Mouse (Mus musculus) right cerebral cortex, postnatal 36 days (tissue): ENCODE data around the gene Ppp1r12a.

Source experiments
- DNase-seq, 2 experiments: peaks; one replicate each; pipeline ENCODE4 v3.0.0; 2022; ENCODE audit warnings: low spot score in 2 of 2, mixed read lengths in 1 of 2

The Ppp1r12a gene

DNA sequence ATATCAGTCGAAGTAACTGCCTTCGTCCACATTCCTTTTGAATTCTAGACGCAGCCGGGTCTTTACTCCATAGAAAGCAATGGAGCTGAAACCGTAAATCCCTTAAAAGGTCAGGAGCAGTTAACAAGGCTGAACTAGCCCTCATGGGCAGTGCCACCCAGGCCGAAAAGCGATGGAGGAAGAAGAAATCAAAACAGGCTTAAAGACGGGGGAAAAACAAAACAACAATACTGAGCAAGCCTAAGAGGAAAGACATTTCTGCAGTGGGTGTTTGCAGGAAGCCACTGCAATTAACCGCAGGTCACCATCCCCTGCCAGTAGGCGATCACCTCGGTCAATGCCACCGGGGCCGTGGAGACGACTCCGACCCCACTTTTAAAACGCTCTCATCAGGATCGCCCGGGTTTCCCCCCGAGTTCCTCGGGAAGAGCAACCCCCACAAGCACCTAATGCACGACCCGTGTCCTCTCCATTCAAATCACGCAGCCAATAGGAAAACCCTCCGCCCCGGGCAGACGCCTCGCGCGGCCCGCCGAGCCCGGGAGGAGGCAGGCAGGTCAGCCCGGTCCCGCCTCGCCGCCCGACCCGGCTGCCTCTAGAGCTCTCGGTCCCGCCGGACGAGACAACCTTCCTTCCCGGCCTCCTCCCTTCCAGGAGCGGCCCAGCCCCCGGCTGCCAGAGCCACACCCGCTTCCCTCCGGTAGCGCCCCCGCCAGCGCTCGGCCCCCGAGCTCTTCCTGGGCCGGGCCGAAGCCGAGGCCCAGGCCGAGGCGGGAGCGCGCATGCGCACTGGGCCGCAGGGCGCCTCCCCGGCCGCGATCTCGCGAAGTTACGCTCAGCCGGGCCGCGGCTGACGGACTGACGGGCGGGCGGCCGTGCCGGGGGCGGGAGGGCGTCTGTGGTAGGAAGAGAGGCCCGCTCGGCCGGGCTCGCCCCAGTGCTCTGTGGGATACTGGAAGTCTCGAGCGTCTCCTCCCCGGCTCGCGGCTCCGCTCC, at the start of gene Ppp1r12a:
TSS of gene Ppp1r12a (plus strand) at position 933 of the 996 bp plus-strand sequence.
- DNase-seq: peak; percentile 89 to 91

- DNase-seq: no peak
Measured at GRCm38 (mm10) chr10:108113361-108114237, 48.4 kb upstream of the Ppp1r12a start.

DNA sequence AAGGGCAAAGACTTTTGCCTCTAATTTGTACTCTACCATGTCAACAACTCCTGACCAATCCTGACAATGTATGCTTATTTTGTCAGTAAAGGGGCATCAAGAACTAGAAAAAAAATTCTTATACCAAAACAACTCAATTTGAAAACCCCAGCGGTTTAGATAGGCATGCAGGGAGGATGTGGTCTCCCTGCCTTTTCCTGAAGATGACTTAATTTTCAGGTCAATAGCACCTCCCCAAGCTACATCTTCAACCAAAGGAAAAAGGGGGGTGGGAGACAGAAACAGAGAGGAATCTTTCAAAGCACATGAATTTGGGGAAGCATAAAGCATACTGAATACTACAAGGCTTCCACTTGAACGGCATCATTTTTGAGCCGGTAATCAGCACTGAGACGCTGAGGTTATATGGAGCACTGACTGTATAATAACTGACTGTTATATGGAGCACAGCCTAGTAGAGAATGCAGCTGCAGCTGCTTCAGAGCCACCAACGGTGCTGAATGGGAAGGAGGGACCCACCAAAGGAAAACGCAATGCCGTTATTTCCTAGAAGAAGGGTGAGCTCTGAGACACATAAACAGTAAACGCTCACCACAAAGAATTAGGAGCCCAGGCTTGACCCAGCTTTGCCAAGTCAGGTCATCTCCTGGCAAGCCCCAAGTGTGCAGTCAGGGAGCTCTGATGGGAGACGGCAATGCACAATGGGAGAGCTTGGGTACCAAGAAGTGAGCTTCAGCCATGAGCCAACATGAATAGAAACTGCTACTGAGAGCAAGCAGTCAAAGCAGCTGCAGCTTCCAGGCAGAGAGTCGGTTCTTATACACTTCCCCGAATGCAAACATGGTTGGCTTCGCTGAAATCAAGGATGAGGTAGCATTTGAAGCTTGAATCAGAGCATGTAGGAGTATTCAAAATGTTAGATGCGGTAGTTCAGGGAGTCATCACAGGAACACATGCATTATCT, 43.5 kb upstream of the Ppp1r12a start:
- no peak for DNase-seq

- no peak for DNase-seq
Measured at GRCm38 (mm10) chr10:108119416-108119815, 42.6 kb upstream of the Ppp1r12a start.

DNA sequence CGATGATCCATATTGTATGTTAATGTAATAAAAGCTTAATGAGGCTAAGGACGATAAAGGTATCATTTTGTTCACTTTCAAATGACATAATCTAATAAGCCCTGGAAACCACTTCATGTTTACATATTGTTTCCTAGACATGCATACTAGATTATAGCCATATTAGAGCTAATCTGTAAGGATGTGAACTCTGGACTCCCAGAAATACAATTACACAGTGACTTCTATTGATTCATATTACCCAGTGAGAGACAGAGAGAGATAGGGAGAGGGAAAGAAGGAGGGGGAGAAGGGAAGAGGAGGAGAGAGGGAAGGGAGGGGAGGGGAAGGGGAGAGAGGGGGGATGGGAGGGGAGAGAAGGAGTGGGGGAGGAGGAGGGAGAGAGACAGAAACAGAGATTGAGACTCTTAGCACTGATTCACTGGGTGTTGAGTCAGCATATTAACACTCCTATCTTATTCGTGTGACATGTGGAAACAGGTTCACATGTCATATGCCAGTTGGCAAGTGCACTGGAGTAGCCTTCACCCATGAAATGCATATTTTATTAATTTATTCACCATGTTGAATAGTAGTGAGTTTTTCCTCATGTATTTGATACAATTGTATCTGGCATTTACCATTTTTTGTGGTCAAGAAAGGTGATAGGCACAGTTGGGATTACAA, 36.9 kb upstream of the Ppp1r12a start:
- DNase-seq: no peak

GRCm38 (mm10) chr10:108129167-108129566, 32.8 kb upstream of the Ppp1r12a start:
- DNase-seq: no peak

DNA sequence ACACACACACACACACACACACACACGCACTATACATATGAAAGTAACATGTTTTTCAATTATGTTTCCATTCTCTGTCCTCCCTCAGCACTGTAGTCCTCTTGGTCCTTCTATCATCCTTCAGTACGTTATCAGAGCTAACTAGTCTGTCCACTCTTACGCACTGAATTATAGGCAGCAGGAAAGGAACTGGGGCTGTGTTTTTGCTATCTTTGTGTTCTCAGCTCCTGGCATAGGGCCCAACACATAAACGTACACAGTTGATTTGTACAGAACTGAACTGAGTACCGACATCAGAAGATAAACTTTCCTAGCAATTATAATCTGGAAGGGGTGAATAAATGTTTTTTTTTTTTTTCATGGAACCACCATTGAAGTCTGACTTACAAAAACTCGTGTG, 30.1 kb upstream of the Ppp1r12a start:
- DNase-seq: no peak

GRCm38 (mm10) chr10:108133253-108133652, 28.7 kb upstream of the Ppp1r12a start:
- DNase-seq: no peak

DNA sequence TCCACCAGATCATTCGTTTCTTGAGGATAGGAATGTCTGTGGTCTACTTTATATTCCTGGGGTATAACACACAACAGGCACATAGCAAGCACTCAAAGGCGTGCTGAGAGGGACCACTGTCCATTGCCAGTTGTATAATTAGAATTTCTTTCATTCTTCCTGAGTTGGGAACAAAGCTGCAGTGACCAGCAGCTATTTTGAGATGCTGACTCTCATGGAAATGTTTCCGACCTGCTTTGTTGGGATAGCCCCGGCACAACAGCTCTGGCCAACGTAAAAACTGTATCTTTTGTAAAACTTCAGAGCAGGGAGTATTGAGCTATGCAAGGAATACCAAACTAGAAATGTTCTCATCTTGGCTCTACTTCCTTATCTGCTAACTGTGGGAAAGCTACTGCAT, 28.2 kb upstream of the Ppp1r12a start:
- no peak for DNase-seq

GRCm38 (mm10) chr10:108138347-108138746, 23.6 kb upstream of the Ppp1r12a start:
- DNase-seq: no peak

DNA sequence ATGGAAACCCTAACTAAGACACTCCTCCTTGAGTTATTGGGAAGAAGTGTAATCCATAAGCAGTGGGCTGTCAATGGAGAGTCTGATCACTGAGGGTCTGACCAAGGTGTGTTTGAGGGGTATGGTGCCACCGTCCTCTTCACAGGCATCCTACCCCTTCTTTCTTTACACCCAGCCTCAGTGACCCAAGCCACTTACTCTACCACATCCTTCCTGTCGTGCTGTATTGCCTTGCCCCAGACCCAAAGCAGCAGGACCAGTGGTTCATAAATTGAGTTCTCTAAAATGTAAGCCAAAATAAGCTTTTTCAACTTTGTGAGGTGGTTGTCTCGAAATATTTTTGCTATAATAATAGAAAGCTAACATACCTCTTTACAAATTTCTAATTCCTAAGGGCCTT, 22.2 kb upstream of the Ppp1r12a start:
- DNase-seq: no peak

GRCm38 (mm10) chr10:108140742-108141141, 21.3 kb upstream of the Ppp1r12a start:
- no peak for DNase-seq

- DNase-seq: no peak
Measured at GRCm38 (mm10) chr10:108143991-108144525, 17.9 kb upstream of the Ppp1r12a start.

DNA sequence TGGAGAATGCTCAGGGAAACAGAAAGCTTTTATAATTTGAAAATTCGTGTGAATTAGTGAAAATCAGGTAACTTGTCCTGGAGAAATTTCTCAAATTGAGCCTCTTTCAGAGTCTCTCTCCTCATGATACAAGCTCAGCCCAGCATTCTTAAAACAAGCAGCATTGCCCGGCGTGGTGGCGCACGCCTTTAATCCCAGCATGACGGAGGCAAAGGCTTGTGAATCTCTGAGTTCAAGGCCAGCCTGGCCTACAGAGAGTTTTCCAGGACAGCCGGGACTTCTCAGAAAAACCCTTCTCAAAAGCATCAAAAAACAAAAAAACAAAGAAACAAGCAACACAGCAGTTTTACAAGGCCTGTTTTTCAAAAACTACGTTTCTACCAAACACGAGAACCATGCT, 16.3 kb upstream of the Ppp1r12a start:
- DNase-seq: no peak

- DNase-seq: no peak
Measured at GRCm38 (mm10) chr10:108147031-108147430, 15.0 kb upstream of the Ppp1r12a start.

DNA sequence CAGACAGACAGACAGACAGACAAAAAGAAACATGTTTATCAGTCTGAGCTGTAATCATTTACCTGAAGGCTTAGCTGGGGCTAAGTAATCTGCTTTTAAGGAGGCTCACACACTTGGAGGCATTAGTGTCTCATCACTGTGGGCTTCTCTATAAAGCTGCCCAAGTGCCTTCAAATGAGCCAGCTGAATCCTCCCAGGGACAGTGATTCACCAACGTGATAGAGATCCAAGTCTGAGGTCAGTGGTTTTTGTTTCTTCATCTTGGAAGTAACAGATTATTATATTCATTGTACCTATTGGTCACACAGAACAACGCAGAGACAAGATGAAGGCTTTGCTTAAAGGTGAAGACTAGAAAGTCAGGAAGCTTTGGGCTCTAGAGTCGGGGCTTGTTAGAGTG, 8.7 kb upstream of the Ppp1r12a start:
- DNase-seq: no peak

GRCm38 (mm10) chr10:108155042-108155686, 6.8 kb upstream of the Ppp1r12a start:
- DNase-seq: no peak

GRCm38 (mm10) chr10:108155687-108156067, 6.3 kb upstream of the Ppp1r12a start:
- DNase-seq: no peak

DNA sequence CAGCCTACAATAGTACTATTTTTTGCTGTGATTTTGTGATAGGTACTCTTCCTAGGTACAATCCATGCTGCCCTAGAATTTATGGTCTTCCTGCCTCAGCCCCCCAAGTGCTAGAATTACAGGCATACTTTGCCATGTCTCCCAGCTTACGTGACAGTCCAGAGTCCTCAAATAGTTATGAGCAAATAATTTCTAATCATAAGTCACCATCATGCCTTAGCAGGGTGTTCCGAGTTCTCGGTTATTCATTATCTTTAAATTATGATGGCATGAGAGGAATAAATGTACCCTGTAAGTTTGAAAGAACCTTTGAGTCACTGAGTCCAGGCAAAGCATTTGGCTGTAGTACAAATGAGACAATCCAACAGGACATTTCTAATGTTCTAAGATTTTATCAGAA, 5.9 kb upstream of the Ppp1r12a start:
- DNase-seq: no peak

- DNase-seq: no peak
Measured at GRCm38 (mm10) chr10:108159002-108159401, 3.0 kb upstream of the Ppp1r12a start.
